Mouse (Mus musculus): ENCODE results near the gene Washc2. TPM values are rescaled to one million over a fixed set of nuclear protein-coding genes. Genes with fewer than 3 reads are reported as not detected.

The Washc2 gene
- polyA plus RNA-seq, 1 experiment from 2014 or later, result 76.4 TPM

DNA sequence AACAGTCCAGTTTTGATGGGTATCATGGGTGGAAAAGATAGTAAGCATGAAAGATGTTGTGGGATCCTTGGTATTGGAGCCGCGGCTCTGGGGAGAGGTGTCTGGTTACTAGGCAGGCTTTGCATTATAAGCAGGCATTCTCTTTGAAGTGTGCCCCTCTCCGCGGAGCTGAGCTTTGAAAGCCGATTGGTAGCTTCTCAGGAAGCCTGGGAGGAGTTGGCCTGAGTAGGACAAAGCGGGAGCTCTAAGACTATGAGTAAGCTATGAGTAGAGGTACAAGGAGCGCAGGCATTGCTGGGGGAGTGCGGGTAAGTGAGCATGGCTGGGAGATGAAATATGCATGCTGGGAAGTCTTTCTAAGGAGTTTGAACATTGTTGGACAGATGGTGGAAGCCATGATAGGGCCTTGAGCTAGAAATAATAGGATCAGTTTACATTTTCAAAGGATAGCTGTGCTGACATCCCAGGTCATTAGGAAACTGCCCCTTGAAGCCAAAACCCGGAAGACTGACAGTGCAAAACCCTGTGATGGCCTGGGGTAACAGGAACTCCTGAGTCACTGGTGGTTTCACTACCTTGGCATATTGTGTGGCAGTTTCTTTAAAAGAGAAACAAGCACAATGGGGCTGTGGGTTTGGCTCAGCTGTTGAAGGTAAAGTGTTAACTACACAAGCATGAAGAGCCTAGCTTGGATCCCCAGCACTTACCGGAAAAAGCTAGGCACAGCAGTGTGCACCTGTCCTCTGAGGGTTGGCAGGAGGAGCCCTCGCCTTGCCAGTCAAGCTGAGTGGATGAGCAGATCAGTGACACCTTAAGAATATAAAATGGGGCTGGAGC lies 58.7 kb downstream of the Washc2 start:
- Histone ChIP-seq H3K4me3 (peak overlapping the region; percentile 23), H3K36me3 (replicated peaks) (0 out of 2 replicates have a peak, but pooled peaks cover 13% of the 10 kb centered on the region), H3K9me3 (no peaks in the 10 kb centered on the region), H3K9ac (no peak overlapping the region), H3K4me2 (peak overlapping the region; percentile 67), H3K27ac (peak overlapping the region; percentile 70), H3K4me1 (peaks cover 25% of the 10 kb centered on the region), H3K27me3 (replicated peaks) (no peaks in the 10 kb centered on the region)
- peak; percentile 48 for ATAC-seq (replicated peaks)
- 12% methylated on average over 11 of the region's 11 CpGs for WGBS

DNA sequence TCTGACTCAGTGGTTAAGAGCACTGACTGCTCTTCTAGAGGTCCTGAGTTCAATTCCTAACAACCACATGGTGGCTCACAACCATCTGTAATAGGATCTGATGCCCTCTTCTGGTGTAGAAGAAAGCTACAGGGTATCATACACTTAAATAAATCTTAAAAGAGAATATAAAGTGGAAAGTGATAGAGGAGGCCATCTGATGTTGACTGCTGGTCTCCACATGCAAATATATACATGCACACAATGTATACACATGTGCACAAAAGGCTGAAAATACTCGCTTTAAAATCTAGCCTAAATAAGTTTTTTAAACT lies 59.2 kb downstream of the Washc2 start:
- Histone ChIP-seq H3K4me2 (no peak overlapping the region; the same call in 1 of the 2 replicates), H3K27ac (peak overlapping the region; percentile 70; the same call in 1 of the 2 replicates), H3K4me3 (no peak overlapping the region), H3K36me3 (replicated peaks) (0 out of 2 replicates have a peak, but pooled peaks cover 7% of the 10 kb centered on the region), H3K9me3 (no peaks in the 10 kb centered on the region), H3K9ac (no peak overlapping the region), H3K27me3 (replicated peaks) (no peaks in the 10 kb centered on the region), H3K4me1 (peaks cover 25% of the 10 kb centered on the region)
- WGBS, result 90% methylated on average over 1 of the region's 1 CpGs
- no peak for ATAC-seq (replicated peaks)

DNA sequence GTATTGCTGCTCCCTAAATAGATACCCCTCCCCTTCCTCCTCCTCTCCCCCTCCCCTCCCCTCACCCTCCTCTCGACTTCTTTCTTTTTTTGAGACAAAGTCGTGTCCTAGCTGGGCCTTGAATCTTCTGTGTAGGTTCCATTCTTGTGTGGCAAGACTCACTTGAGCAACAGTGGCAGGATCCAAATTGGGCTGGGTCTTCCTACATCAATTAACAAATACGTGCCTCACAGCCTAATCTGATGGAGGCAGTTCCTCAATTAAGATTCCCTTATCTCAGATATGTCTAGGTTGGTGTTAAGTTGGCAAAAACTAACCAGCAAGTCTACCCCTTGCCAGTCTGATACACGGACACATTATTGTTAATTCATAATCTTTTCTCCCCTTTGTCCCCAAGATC lies 67.9 kb downstream of the Washc2 start:
- no peaks in the 10 kb centered on the region for H3K27me3 ChIP-seq (replicated peaks)
- no peak overlapping the region for H3K4me2 ChIP-seq
- H3K27ac ChIP-seq, result no peak overlapping the region
- no peak overlapping the region for H3K4me3 ChIP-seq
- H3K9me3 ChIP-seq, result no peaks in the 10 kb centered on the region
- H3K36me3 ChIP-seq (replicated peaks), result no peaks in the 10 kb centered on the region
- no peak overlapping the region for H3K9ac ChIP-seq
- no peaks in the 10 kb centered on the region for H3K4me1 ChIP-seq
- WGBS, result 73% methylated on average over 4 of the region's 4 CpGs
- ATAC-seq (replicated peaks), result no peak

DNA sequence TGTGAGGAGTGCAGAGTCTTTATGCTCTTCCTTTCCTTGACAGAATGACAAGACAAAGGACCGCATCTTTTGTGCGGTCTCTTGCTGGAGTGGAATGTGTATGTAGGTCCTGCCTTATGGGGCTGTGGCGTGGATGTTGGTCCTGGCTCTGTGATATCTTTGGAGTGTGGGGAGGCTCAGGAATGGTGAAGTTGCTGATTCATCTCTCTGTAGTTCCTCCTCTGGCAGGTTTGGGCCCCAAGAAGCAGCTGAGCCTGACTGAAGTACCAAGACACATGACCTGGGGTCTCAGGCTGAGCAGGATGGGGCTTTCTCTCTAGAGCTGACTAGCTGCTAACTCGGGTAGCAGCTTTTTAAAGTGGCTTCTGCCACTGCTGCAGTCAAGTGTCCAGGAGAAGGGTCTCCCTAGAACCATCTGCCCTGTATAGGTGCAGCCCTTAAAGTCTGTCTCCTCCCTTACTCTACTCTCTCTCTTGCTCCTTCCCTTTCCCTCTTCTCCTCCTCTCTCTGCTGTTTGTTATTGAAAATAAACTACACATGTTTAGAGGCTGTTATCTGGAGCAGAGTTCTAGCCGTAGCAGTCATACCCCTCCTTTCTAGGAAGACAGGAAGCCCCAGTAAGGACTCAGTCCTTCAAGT lies 71.0 kb downstream of the Washc2 start:
- Histone ChIP-seq H3K4me3 (no peak overlapping the region), H3K9me3 (no peaks in the 10 kb centered on the region), H3K27me3 (replicated peaks) (no peaks in the 10 kb centered on the region), H3K4me1 (no peaks in the 10 kb centered on the region), H3K9ac (no peak overlapping the region), H3K4me2 (no peak overlapping the region), H3K27ac (no peak overlapping the region), H3K36me3 (replicated peaks) (no peaks in the 10 kb centered on the region)
- WGBS, result 80% methylated on average over 5 of the region's 5 CpGs
- ATAC-seq (replicated peaks), result no peak

DNA sequence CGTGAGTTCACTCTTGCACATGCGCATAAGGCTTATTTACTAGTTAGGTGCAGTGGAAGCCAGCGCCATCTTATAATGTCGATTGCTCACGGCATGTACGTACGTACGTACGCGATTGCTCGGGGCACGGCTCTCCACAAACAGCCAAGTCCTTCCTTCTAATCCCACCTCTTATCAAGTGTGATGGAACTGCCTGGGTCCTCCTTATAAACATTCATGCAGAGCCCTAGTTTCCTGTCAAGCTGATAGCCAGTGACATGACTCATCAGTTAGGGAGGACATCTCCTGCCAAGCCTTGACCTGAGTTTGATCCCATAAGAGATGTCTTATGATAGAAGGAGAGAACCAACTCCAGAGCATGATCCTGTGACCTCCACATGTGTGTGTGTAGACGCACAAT lies 73.2 kb downstream of the Washc2 start:
- Histone ChIP-seq H3K9ac (no peak overlapping the region), H3K4me2 (no peak overlapping the region), H3K9me3 (no peaks in the 10 kb centered on the region), H3K4me3 (no peak overlapping the region), H3K27me3 (replicated peaks) (no peaks in the 10 kb centered on the region), H3K4me1 (no peaks in the 10 kb centered on the region), H3K27ac (no peak overlapping the region), H3K36me3 (replicated peaks) (no peaks in the 10 kb centered on the region)
- no peak for ATAC-seq (replicated peaks)
- 96% methylated on average over 13 of the region's 13 CpGs for WGBS

DNA sequence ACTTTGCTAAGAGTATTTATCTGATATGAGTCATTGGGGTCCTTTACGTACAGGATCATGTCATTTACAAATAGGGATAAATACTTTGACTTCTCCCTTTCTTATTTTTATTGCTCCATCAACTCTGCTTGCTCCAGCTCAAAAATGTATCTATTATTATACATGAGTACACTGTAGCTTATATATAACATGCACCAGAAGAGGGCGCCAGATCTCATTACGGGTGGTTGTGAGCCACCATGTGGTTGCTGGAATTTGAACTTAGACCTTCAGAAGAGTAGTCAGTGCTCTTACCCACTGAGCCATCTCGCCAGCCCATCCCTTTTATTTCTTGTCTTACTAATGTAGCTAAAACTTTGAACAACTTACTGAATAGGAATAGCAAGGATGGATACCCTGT lies 74.7 kb downstream of the Washc2 start:
- no peak overlapping the region for H3K27ac ChIP-seq
- no peak overlapping the region for H3K4me2 ChIP-seq
- no peak for ATAC-seq (replicated peaks)
- H3K36me3 ChIP-seq (replicated peaks), result no peaks in the 10 kb centered on the region
- 52% methylated on average over 4 of the region's 4 CpGs for WGBS
- H3K27me3 ChIP-seq (replicated peaks), result no peaks in the 10 kb centered on the region
- H3K9ac ChIP-seq, result no peak overlapping the region
- no peak overlapping the region for H3K4me3 ChIP-seq
- H3K4me1 ChIP-seq, result no peaks in the 10 kb centered on the region
- no peaks in the 10 kb centered on the region for H3K9me3 ChIP-seq

DNA sequence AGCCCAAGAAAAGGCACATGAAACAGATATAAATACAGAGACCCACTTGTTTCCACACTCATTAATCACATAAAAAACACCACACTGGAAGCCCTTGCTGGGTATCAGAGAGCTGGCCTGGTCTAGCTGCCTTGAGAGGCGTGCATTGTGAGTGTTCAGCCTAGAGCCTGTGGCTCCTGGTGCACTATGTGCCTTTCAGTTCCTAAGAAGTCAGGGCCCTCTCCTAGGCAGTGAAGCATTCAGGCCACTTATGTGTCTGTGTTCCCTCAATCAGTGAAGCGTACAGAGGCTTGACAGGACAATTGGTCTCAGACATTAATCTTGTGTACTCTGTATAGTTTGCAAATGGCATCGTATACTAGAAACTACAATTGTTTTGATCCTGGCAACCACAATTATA lies 75.4 kb downstream of the Washc2 start:
- no peak for ATAC-seq (replicated peaks)
- Histone ChIP-seq H3K27ac (no peak overlapping the region), H3K27me3 (replicated peaks) (no peaks in the 10 kb centered on the region), H3K9ac (no peak overlapping the region), H3K4me1 (no peaks in the 10 kb centered on the region), H3K36me3 (replicated peaks) (no peaks in the 10 kb centered on the region), H3K9me3 (no peaks in the 10 kb centered on the region), H3K4me3 (no peak overlapping the region), H3K4me2 (no peak overlapping the region)
- WGBS, result 72% methylated on average over 3 of the region's 3 CpGs

DNA sequence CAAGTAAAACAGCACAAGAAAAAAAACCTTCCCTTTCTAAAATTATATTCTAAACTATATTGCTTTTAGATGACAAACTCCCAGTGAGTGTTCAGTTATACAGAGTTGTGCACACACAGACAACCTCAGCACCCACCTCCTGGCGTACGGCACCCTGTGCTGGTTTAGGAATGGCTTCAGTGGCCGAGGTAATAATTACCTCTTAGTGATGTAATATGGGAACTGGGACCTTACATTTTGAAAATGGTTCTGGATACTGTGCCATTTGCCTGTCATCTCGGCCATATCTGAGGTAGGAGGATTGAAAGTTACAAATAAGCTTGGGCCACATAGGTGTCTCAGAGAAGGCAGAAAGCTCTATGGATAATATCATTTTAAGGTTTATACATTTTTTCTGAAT lies 78.5 kb downstream of the Washc2 start:
- Histone ChIP-seq H3K27me3 (replicated peaks) (no peaks in the 10 kb centered on the region), H3K9ac (no peak overlapping the region), H3K4me1 (no peaks in the 10 kb centered on the region), H3K4me3 (no peak overlapping the region), H3K9me3 (no peaks in the 10 kb centered on the region), H3K27ac (no peak overlapping the region), H3K36me3 (replicated peaks) (no peaks in the 10 kb centered on the region), H3K4me2 (no peak overlapping the region)
- 98% methylated on average over 4 of the region's 4 CpGs for WGBS
- no peak for ATAC-seq (replicated peaks)

DNA sequence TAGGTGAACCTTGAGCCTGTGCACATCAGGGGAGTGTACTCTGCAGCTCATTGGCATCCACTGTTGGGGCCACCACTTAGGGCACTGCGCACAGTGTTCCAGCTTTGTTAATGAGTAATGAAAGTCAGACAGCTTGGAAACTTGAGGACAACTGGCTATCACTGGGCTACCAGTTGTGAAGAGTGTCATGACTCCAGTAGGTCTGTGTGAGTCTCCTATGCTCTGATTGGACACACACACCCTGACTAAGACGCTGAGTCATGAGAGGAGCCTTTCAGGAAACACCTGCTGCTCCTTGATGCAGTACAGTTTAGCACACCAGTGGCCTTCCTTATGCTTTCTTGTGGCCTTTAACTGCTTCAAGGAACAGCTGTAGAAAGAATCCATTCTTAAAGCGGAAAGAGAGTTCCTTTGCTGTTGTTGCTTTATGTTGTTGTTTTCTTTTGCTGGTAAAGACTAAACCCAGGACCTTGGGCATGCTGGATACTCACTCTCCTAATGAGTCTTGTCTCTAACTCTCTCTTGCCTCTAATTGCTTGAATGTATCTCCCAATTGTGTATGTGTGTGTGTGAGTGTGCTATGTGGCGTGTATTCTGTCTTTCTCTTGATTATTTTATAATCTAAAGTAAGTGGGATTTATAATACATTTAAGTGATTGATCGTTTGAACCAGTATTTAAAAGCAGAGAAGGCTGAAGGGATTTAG lies 79.2 kb downstream of the Washc2 start:
- WGBS, result 75% methylated on average over 5 of the region's 5 CpGs
- H3K4me2 ChIP-seq, result no peak overlapping the region
- H3K27ac ChIP-seq, result no peak overlapping the region
- H3K36me3 ChIP-seq (replicated peaks), result no peaks in the 10 kb centered on the region
- H3K4me3 ChIP-seq, result no peak overlapping the region
- no peaks in the 10 kb centered on the region for H3K9me3 ChIP-seq
- ATAC-seq (replicated peaks), result no peak
- H3K9ac ChIP-seq, result no peak overlapping the region
- no peaks in the 10 kb centered on the region for H3K27me3 ChIP-seq (replicated peaks)
- no peaks in the 10 kb centered on the region for H3K4me1 ChIP-seq

DNA sequence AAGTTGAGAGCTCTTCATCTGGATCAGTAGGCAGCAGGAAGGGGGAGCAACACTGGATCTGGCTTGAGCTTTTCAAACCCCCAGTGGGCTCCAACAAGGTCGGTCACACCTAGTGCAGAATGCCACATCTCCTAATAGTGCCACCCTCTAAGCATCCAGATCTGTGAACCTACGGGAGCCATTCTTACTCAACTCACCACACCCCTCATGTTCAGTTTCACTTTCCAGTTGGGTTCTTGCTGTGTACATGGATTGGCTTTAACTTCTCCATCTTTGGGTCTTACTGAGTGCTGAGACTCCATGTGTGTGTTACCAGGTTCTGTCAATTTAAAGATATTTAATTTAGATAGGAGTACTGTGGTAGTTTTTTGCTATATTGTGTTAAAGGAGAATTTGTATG lies 103.6 kb downstream of the Washc2 start:
- no peaks in the 10 kb centered on the region for H3K9me3 ChIP-seq
- 92% methylated on average over 2 of the region's 2 CpGs for WGBS

More for the DNA sequence above, 103.6 kb downstream of the Washc2 start:
- Histone ChIP-seq H3K27me3 (replicated peaks) (no peaks in the 10 kb centered on the region), H3K27ac (no peak overlapping the region), H3K4me2 (no peak overlapping the region), H3K36me3 (replicated peaks) (no peaks in the 10 kb centered on the region), H3K4me3 (no peak overlapping the region), H3K9ac (no peak overlapping the region), H3K4me1 (no peaks in the 10 kb centered on the region)
- ATAC-seq (replicated peaks), result no peak
